Mouse (Mus musculus) heart, adult 10 weeks (tissue): ENCODE results near the gene Olfr267. TPM values are rescaled to one million over a fixed set of nuclear protein-coding genes. Genes with fewer than 3 reads are reported as not detected.

Source experiments
- polyA plus RNA-seq: library from polyadenylated mRNA; stranded (reverse); fragments of 350-450 nt; fragmentation: Illumina TruSeq; extraction: RNeasy Lipid Tissue Mini Kit (QIAGEN cat#74804); gene quantifications from one replicate; pipeline ENCODE4 v1.2.3, GENCODE M21; 2014; ENCODE audit warnings: low read depth, low replicate concordance

Olfr267 gene
- polyA plus RNA-seq = not detected

GRCm38 (mm10) chr4:58787616-58788015, at the start of gene Olfr267:
Gene Olfr267, minus strand, starts transcription at chr4:58787716.

Other genes starting within 250 kb of the Olfr267 start
- gene Lpar1, start 233.8 kb downstream of the Olfr267 start, polyA plus RNA-seq = 7.2 TPM
- 83.4 TPM for gene Ecpas, start 125.0 kb upstream of the Olfr267 start, polyA plus RNA-seq
- 0.21 TPM for gene Zkscan16, start 155.9 kb upstream of the Olfr267 start, polyA plus RNA-seq
- 2.8 TPM for gene Ptgr1, start 199.4 kb upstream of the Olfr267 start, polyA plus RNA-seq
- gene Dnajc25, start 207.3 kb upstream of the Olfr267 start, polyA plus RNA-seq = 15.1 TPM
- gene Gm20503, start 215.5 kb upstream of the Olfr267 start, polyA plus RNA-seq = not detected
- gene Gng10, start 247.4 kb upstream of the Olfr267 start, polyA plus RNA-seq = 19.1 TPM